Mouse (Mus musculus): ENCODE measurements around the gene Trarg1. TPM values are rescaled to one million over a fixed set of nuclear protein-coding genes. Genes with fewer than 3 reads are reported as not detected.

Gene Trarg1
- polyA plus RNA-seq, 2 experiments = 0.20 to 0.51 TPM

DNA sequence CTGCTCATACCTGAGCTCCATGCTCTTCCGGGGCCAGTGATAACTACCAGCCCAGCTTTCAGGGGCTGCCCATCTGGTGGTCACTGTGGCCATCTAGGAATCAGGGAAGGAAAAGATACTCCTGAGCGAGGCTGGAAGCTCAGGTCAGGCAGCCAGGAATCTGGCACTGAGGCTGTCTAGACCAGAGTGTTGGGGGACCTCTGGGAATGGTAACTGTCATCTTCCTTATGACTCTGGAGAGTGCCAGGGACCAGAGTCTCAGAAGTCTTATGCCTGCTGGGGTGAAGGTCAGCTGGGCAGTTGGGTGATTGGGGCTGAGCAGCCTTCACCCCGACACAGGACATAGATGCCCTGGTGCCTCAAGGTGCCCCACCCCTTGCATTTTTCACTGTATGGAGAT lies 28.0 kb downstream of the Trarg1 start:
- H3K9ac ChIP-seq (ENCODE audit: low read depth, low read length, severe bottlenecking) = no peak overlapping the region
- no peak for TF ChIP-seq POLR2A (IDR thresholded peaks at IDR 0.05; ENCODE audit: borderline replicate concordance, extremely low read depth, insufficient read depth, insufficient read length)
- no peak for DNase-seq (ENCODE audit: low spot score)
- ATAC-seq (ENCODE audit: low FRiP score, low read depth) = no peak
- H3K9me3 ChIP-seq (ENCODE audit: control insufficient read depth, low read length) = 0 out of 2 replicates have a peak, but pooled peaks cover 3% of the 10 kb centered on the region
- no peak overlapping the region for H3K4me2 ChIP-seq (replicated peaks; ENCODE audit: low read depth, low read length, severe bottlenecking)
- no peaks in the 10 kb centered on the region for H3K27me3 ChIP-seq (ENCODE audit: control insufficient read depth, insufficient read depth, low read length)
- 82% methylated on average over 3 of the region's 3 CpGs for WGBS
- no peaks in the 10 kb centered on the region for H3K36me3 ChIP-seq (ENCODE audit: control insufficient read depth, insufficient read depth, low read length)
- no peak overlapping the region for H3K4me3 ChIP-seq (replicated peaks; ENCODE audit: low read length)
- no peaks in the 10 kb centered on the region for H3K4me1 ChIP-seq (ENCODE audit: control insufficient read depth, insufficient read depth, low read length)
- H3K27ac ChIP-seq (replicated peaks; ENCODE audit: low read depth, low read length) = no peak overlapping the region

DNA sequence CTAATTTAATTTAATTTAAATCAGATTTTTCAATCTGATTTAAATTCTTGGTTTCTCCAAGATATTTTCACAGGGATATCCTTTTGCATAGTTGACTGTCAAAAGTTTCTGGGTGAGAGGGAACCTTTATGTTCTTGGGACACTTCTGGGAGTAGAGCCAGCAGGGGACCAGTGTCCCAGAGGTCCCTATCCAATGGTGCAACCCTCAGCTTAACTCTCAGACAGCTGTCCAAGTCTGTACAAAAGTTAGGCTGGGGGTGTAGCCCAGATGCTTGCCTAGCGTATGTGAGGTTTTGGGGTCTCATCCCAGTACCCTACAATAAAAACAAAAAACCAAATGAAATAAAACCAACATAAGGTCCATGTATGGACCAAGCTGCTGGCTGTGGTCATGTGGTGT lies 28.5 kb downstream of the Trarg1 start:
- 88% methylated on average over 1 of the region's 1 CpGs for WGBS
- Histone ChIP-seq H3K27me3 (ENCODE audit: control insufficient read depth, insufficient read depth, low read length) (no peaks in the 10 kb centered on the region), H3K4me1 (ENCODE audit: control insufficient read depth, insufficient read depth, low read length) (no peaks in the 10 kb centered on the region), H3K27ac (replicated peaks; ENCODE audit: low read depth, low read length) (no peak overlapping the region), H3K9ac (ENCODE audit: low read depth, low read length, severe bottlenecking) (no peak overlapping the region), H3K4me2 (replicated peaks; ENCODE audit: low read depth, low read length, severe bottlenecking) (no peak overlapping the region), H3K9me3 (ENCODE audit: control insufficient read depth, low read length) (0 out of 2 replicates have a peak, but pooled peaks cover 3% of the 10 kb centered on the region), H3K4me3 (replicated peaks; ENCODE audit: low read length) (no peak overlapping the region), H3K36me3 (ENCODE audit: control insufficient read depth, insufficient read depth, low read length) (no peaks in the 10 kb centered on the region)
- DNase-seq (ENCODE audit: low spot score) (no peak), ATAC-seq (ENCODE audit: low FRiP score, low read depth) (no peak)
- no peak for TF ChIP-seq POLR2A (IDR thresholded peaks at IDR 0.05; ENCODE audit: borderline replicate concordance, extremely low read depth, insufficient read depth, insufficient read length)

DNA sequence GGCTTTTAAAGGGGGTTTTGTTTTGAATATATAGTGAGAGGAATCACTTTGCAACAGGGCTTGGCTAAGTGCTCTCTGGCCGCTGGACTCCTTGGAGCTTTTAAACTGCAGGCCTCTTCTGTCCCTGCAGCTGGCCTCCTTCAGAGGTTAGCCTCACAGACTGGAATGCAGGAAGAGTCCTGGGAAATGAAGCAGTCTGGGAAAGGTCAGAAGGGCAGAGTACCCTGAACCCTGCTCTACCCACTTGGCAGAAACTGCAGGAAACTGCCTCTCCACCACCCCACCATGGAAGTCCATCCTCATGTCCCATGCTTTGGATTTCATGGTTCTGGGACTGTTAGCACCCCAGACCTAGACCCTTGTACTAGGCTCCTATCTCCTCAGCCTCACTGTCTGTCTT lies 29.3 kb downstream of the Trarg1 start:
- no peak for TF ChIP-seq POLR2A (IDR thresholded peaks at IDR 0.05; ENCODE audit: borderline replicate concordance, extremely low read depth, insufficient read depth, insufficient read length)
- Histone ChIP-seq H3K27ac (replicated peaks; ENCODE audit: low read depth, low read length) (no peak overlapping the region), H3K27me3 (ENCODE audit: control insufficient read depth, insufficient read depth, low read length) (no peaks in the 10 kb centered on the region), H3K4me2 (replicated peaks; ENCODE audit: low read depth, low read length, severe bottlenecking) (no peak overlapping the region), H3K36me3 (ENCODE audit: control insufficient read depth, insufficient read depth, low read length) (no peaks in the 10 kb centered on the region), H3K4me3 (replicated peaks; ENCODE audit: low read length) (no peak overlapping the region), H3K9ac (ENCODE audit: low read depth, low read length, severe bottlenecking) (no peak overlapping the region), H3K9me3 (ENCODE audit: control insufficient read depth, low read length) (0 out of 2 replicates have a peak, but pooled peaks cover 3% of the 10 kb centered on the region), H3K4me1 (ENCODE audit: control insufficient read depth, insufficient read depth, low read length) (no peaks in the 10 kb centered on the region)
- ATAC-seq (ENCODE audit: low FRiP score, low read depth) = no peak
- DNase-seq (ENCODE audit: low spot score) = no peak
- 37% methylated on average over 1 of the region's 1 CpGs for WGBS

DNA sequence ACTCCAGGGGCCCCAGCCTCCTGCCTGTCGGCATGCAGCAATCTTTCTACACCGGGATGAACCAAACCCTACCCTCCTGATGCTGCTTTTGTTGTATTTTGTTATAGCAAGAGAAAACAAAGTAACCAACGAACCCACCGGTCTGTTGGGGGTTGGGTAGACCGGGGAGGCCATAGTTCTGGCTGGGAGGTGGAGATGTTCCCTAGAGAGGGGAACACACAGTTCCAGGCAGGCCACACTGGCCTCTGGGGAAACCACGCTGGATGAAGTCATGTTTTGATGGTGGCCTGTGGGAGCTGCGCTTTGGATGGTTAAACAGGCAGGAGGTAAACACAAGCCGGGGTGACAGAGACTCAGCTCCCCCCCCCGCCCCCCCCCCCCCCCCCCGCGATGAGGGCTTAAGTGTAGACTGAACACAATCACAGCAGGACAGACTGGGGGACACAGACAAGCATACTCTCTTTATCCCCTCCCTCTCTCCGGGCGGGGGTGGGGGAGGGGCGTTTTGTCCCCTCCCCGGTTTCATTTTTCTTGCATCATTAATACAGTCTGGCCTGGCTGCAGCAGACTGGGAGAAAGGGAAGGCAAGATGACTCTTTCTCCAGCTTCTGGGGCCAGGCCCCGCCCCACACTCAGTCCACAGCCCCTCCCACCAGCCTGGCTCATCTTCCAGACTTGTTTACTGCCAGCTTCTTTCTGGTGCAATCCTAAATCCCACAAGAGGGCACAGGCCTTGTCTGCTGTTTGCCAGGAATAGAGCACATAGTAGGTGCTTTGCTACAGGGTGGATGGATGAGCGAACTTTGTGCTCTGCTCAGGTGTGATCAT lies 30.2 kb downstream of the Trarg1 start:
- H3K27ac ChIP-seq (replicated peaks; ENCODE audit: low read depth, low read length) = no peak overlapping the region
- WGBS = 33% methylated on average over 9 of the region's 17 CpGs

DNA sequence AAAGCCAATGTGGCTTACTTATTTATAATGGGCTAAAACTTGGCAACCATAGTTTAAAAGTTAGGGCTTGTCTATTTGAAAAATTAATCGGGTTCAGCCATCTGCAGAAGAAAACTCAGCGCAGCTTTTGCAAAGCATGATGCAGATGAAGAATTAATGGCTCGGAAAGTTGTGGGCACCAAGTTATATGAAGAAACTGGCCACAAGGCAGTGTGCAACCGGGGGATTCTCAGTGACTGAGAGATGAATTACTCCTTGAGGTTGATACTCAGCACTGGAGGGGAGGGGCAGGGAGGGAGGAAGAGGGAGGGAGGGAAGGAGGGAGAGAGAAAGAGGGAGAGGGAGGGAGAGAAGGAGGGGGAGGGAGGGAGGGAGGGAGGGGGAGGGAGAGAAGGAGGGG lies 37.4 kb downstream of the Trarg1 start:
- 82% methylated on average over 4 of the region's 4 CpGs for WGBS
- DNase-seq (ENCODE audit: low spot score) (no peak), ATAC-seq (ENCODE audit: low FRiP score, low read depth) (no peak)
- Histone ChIP-seq H3K4me2 (replicated peaks; ENCODE audit: low read depth, low read length, severe bottlenecking) (no peak overlapping the region), H3K27me3 (ENCODE audit: control insufficient read depth, insufficient read depth, low read length) (no peaks in the 10 kb centered on the region), H3K4me1 (ENCODE audit: control insufficient read depth, insufficient read depth, low read length) (no peaks in the 10 kb centered on the region), H3K36me3 (ENCODE audit: control insufficient read depth, insufficient read depth, low read length) (no peaks in the 10 kb centered on the region), H3K9ac (ENCODE audit: low read depth, low read length, severe bottlenecking) (no peak overlapping the region), H3K27ac (replicated peaks; ENCODE audit: low read depth, low read length) (no peak overlapping the region), H3K4me3 (replicated peaks; ENCODE audit: low read length) (no peak overlapping the region), H3K9me3 (ENCODE audit: control insufficient read depth, low read length) (no peaks in the 10 kb centered on the region)
- TF ChIP-seq POLR2A (IDR thresholded peaks at IDR 0.05; ENCODE audit: borderline replicate concordance, extremely low read depth, insufficient read depth, insufficient read length) = no peak

More for the DNA sequence above, 30.2 kb downstream of the Trarg1 start:
- Histone ChIP-seq H3K9me3 (ENCODE audit: control insufficient read depth, low read length) (0 out of 2 replicates have a peak, but pooled peaks cover 3% of the 10 kb centered on the region), H3K4me1 (ENCODE audit: control insufficient read depth, insufficient read depth, low read length) (no peaks in the 10 kb centered on the region), H3K27me3 (ENCODE audit: control insufficient read depth, insufficient read depth, low read length) (no peaks in the 10 kb centered on the region), H3K36me3 (ENCODE audit: control insufficient read depth, insufficient read depth, low read length) (no peaks in the 10 kb centered on the region), H3K9ac (ENCODE audit: low read depth, low read length, severe bottlenecking) (no peak overlapping the region), H3K4me3 (replicated peaks; ENCODE audit: low read length) (no peak overlapping the region), H3K4me2 (replicated peaks; ENCODE audit: low read depth, low read length, severe bottlenecking) (no peak overlapping the region)
- TF ChIP-seq POLR2A (IDR thresholded peaks at IDR 0.05; ENCODE audit: borderline replicate concordance, extremely low read depth, insufficient read depth, insufficient read length) = no peak
- DNase-seq (ENCODE audit: low spot score) (peak; percentile 17), ATAC-seq (ENCODE audit: low FRiP score, low read depth) (peak; percentile 47; the same call in 1 of the 2 replicates)

All from limb, embryonic 14.5 days (tissue).